Mouse (Mus musculus) cerebellum, adult (tissue): Measurements from ENCODE around the gene Dnase1l3.
"Not testable (repeated sequence)": the region's sequence is repeated elsewhere in the genome, so short reads cannot be mapped to it uniquely, and the experiment has no call there.

Experiments
- ATAC-seq: cut with Nextera tagmentation; 2 replicates; pipeline ENCODE4 v1.9.2; 2017; ENCODE audit warnings: mild to moderate bottlenecking, moderate library complexity, mixed read lengths; ENCODE audit not compliant: insufficient number of reproducible peaks, low FRiP score, low TSS enrichment

The Dnase1l3 gene

GRCm38 (mm10) chr14:8016276-8016675 lies 21.9 kb upstream of the Dnase1l3 start:
- ATAC-seq: no peak

GRCm38 (mm10) chr14:8015756-8016155 lies 21.4 kb upstream of the Dnase1l3 start:
- ATAC-seq: no peak

DNA sequence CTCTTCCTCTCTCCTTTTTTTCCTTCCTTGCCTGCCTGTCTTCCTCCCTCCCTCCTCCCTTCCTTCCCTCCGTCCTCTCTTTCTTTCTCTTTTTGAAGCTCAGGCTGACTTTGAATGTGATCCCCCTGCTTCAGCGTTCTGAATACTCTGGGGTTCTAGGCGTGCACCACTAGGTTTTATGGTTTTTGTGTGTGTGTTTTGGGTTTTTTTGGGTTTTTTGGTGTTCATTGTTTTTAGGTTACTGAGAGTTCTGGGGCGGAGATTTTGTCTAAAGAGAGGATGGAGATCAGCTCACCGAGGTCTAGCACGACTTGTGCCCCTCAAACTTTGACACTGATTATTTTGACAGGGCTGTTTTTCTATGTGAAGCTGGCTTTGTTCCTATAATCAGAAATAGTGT lies 17.6 kb upstream of the Dnase1l3 start:
- no peak for ATAC-seq

DNA sequence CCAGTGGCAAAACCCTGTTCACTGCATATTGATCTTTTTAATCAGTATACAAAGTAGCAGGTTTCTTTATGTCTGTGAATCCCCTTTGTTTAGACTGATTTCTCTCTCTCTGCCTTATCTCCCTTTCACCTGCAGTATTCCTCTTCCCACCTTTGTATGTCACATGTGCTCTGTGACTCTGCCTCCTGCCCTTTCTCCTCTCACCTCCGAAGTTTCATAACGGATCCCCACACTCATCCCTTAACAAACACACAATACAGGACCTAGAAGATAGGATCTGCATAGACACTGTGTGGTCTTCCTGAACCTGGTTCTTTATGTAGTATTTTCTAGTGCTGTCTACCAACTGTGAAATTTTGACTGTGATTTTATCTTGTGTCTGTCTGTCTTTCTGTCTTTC lies 16.9 kb upstream of the Dnase1l3 start:
- ATAC-seq: no peak

DNA sequence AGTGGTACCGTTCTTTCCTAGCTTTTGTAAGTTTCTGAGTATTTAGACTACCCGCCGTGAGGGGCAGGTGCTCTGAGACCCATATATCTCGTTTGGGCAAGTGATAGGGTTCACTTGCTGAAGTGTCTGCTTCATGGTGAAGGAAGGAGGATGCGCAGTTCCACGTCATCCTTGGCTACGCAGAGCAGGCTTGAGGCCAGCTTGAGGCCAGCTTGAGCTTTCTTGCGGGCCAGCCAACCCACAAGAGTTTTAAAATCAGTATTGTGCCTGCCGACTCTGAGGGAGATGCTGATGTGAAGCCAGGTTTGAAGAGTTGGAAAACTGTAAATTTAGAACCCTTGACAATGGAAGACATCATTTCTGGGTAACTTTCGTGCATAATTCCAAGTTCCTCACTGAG lies 13.6 kb upstream of the Dnase1l3 start:
- ATAC-seq: no peak

DNA sequence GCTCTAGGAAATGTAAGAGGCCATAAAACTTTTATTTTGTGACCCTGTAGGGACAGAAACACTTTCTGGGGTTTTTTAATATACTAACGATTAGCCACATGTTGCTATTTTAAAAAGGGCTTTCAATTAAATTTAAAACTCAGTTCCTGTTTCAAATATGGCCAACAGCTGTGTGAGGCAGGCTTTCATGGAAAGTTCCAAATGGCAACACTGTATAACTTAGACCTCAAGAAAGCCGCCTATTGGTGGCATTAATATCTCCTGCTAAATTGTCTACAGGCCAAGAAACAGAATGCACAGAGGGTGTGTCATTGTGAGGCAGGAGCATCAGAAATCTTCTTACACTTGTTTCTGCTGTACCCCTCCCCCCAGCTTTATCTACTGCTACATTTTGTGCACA lies 13.1 kb upstream of the Dnase1l3 start:
- no peak for ATAC-seq

GRCm38 (mm10) chr14:8007084-8007483 lies 12.7 kb upstream of the Dnase1l3 start:
- no peak for ATAC-seq

- ATAC-seq: not testable (repeated sequence)
Measured at GRCm38 (mm10) chr14:8006061-8006460, 11.7 kb upstream of the Dnase1l3 start.

DNA sequence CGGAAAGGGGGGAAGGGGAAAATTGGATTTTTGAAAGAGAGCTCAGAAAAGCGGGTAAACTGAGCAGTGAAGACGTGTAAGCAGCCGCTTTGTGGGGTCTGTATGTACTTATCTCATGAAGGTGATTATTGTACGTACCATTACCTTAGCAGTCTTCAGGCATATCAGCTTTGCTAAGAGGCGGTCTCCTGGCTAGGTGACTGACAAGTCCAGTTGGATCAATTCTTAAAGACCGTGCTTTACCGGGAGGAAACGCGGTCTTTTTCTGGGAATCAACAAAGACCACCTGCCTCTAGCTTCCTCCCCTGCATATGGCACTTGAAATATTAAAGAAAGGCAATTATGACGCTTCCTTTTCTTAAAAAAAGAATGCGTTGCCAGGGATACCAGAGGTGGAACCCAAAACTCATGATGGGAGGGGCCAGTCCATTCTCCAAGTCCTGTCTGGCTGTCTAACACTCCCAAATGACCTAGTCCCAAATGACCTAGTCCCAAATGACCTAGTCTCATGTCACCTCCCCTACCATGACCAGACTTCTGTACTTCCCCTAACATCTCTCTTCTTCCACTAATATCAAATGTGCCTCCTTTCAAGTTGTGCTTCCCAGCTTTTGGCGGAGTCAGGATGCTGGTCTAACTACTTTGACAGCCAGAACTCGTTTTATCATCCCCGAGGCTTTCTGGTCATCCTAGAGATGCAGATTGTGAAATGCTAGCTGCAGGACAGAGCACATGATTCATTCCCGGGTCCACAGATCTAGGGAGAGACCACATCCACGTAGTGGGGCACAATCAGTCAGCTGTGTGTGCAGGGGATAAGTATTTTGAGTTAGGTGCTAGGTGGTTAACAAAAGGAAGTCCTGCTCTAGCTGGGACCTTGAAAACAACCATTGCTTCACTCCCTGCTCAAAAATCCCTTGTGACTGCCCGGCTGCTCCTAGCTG lies 9.6 kb upstream of the Dnase1l3 start:
- ATAC-seq: no peak

GRCm38 (mm10) chr14:8003093-8003670 lies 8.8 kb upstream of the Dnase1l3 start:
- ATAC-seq: peak; percentile 37

DNA sequence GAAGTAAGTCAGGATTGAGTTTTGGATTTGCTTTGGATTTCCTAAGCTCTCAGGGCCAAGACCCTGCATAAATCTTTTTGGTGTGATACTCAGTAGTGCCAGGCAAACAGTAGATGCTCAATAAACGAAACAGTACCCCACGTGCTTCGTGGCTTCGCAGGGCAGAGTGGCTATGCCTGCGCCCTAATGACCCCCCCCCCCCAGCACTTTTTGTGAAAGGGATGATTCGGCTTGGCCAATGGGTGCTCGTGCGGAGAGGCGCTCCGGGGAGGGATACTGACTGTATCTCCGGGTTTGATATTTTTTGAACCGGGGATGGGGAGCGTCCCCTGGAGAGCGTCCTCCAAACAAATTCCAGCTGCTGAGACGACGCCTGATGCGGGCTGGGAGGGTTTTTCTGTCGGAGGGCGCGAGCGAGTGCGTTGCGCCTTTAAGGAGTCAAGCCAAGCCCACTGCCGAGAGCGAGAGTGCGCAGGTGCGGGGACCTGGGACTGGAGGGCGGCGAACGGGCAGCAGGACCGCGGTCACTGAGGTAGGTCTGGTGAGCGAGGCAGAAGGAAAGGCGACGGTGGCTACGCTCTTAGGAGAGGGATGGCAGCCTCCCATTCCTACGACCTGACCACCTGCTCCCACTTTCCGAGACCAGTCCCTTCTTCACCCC lies 8.2 kb upstream of the Dnase1l3 start, which contains the start of gene Abhd6:
Abhd6 (plus strand) TSS at position 471 of the 661 bp plus-strand sequence.
- ATAC-seq: peak; percentile 91

GRCm38 (mm10) chr14:8000831-8001685 lies 6.7 kb upstream of the Dnase1l3 start:
- ATAC-seq: no peak

DNA sequence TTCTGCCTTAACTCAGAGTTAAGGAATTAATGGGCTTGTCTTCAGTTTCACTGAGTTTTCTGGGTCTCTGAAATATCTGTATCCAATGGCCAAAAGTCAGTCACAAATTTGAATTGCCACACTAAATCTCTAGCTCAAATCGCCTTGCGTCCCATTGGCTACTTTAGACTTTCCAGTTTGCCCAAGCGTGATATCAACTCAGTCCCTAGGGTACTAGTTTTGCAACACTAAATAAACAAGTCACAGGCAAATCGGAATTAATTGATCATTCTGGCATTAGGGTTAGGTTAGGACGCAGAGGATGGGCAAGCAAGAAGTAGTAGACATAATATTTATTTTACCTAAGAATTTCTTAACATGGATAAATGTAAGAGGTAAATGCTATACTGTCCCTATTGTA lies 5.9 kb upstream of the Dnase1l3 start:
- ATAC-seq: no peak

DNA sequence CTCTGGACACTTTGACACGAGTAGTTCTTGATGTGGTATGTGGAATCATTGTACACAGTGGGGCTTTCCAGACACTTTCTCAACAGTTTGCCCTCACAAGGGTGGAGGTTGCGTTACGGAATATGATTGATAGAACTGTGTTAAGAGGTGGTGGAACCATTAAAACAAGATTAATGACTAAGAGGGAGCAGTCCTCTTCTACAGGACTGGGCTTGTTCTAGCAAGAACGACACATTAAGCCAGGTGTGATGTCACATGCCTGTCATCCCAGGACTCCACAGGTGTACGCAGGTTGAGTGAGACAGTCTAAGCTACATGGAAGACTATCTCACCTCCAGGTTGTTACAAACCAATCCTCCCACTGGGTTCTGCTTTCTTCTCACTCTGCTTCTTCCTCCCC lies 5.1 kb upstream of the Dnase1l3 start:
- ATAC-seq: no peak

DNA sequence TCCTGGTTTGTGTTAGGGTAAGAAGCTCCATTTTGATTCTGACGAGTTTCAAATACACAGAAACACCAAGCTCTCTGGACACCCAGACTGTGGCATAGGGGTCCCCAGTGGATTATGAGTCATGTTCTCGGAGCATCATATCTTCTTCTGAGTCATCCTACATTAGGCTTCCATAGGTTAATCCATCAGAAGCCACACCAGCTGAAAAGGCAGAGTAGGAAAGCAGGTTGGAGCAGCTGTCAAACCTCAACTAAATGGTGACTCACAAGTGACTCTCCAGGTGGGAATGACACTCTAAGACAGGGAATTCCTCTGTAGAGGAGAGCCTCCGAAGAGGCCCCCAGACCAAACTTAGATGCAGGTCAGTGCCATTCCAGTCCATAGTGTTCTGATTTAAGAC lies 4.7 kb upstream of the Dnase1l3 start:
- no peak for ATAC-seq

DNA sequence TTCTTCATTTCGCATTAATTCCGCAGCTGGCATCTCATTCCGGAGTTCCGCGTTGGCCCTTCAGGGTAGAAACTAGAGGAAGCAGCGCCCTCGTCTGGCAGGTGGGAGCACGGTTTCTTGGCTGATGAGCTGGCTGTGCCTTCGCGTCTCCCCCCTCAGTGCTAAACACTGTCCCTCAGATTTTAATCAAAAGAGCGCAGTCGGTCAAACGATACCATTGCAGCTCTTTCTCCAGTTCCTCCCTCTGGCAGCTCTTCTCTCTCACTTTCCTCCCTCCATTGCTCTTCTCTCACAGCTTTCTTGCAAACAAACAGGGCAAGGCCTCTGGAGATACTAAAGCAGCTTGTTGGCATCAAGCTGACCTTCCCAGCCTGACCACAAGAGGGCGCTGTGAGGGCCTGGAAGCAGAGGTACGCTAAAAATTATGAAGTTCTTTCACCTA lies 2.9 kb upstream of the Dnase1l3 start:
- peak; percentile 80 for ATAC-seq

DNA sequence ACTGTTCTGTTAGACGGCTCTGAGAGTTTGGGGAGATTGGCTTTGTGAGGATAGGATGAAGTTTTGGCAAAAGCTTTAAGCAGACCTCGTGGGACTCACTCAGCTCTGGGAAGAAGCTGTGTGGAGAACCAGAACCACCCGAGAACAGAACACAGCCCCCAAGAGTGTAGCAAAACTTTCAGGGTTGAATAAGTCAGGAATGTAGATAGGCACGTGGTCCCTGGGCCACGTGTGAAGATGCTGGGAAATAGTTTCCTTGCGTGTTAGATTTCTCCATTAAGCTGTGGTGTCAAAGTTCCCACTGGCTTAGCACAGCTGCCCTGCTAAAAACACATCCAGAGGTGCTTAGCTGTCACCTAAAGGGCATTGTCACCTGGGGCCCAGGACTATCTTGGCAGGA lies 2.2 kb downstream of the Dnase1l3 start:
- no peak for ATAC-seq

DNA sequence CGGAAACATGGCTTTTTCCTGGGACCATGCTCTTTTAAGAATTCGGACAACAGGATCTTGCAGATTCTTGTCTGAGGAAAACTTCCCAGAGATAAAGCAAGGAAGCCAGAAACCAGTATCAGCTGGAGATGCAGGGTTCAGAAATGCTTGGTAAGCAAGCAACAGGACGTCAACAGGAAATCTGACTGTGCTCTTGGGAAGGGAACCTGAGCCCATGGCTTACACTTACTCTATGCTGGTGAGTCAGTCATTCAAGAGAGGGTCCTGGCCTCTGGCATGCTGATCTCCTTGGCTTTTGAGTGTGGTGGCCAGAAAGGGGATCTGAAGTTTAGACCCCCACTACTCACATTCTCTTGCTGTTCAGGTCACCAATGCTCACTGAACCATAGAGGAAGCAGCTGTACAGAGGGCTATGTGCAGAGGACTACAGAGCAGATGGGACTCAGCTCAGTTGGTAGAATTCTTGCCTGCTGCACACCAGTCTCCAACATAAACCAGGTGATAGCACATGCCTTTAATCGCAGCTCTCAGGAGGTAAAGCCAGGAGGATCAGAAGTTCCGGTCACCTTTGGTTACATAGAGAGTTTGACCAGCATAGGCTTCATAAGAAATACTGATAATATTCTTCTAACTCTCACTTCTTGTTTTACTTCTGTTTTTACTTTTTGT lies 3.1 kb downstream of the Dnase1l3 start:
- no peak for ATAC-seq

DNA sequence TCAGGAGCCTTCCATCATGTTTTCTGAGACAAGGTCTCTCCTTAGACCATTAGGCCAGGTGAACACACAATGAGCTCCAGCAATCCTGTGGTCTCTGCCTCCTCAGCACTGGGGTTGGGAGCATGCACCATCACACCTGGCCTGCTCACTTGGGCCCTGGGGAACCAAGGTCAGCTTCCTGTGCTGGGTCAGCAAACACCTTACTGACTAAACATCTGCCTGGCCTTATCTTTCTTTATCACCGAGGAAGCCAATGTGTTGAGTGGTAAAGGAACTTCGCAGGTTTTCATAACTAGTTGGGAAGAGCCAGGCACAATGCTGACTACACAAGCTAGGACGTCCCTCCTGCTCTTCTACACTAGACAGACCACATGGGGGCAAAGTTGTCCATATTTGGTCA lies 4.4 kb downstream of the Dnase1l3 start:
- no peak for ATAC-seq

GRCm38 (mm10) chr14:7989371-7989770 lies 5.0 kb downstream of the Dnase1l3 start:
- ATAC-seq: no peak
